Mouse (Mus musculus) lung, postnatal 0 days (tissue): Measurements from ENCODE around the gene Npff.

ENCODE experiments used
- CTCF ChIP-seq: IDR thresholded peaks from 2 replicates; pipeline ENCODE4 v1.5.1; 2016; ENCODE audit warnings: antibody characterized with exemption, mild to moderate bottlenecking
- EP300 ChIP-seq: IDR thresholded peaks from 2 replicates; pipeline ENCODE4 v1.6.1; 2016; ENCODE audit warnings: antibody characterized with exemption, mild to moderate bottlenecking, control low read depth

DNA sequence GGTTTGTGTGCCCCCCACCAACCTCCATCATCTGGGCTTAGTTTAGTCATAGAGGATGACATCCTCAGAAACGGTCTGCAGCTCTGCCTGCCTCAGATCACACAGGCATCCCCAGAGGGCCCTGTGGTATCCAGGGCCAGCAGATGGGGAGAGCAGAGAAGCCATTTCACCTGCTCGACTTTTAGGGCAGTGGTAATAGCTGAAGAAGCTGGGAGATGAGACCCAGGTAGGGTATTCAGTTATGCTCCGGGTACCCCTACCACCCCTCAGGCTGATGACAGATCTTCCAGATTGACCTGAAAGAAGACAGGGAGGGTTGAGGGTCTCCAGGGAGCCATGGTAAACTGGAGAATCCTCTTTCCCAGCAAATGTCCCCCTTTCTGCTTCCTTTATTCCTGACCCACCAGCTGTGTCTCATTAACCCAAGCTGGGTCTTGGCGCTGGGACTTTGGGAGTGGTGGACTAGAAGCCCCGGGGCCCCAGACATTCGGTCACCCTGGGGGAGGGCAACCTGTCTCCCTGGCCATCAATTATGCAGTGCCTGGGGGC is 13.4 kb downstream of the Npff start:
- TF ChIP-seq EP300: no peak
- TF ChIP-seq CTCF: no peak
